8 mouse cellular contexts compared by ENCODE assay signal in genomic region chr1:63273339-63273951, GRCm38 (mm10). TPM values are rescaled to one million over a fixed set of nuclear protein-coding genes. Genes with fewer than 3 reads are reported as not detected.
A peak's percentile ranks its signal among the peaks of the same experiment; 100 is the strongest.
DNase-seq lines count a peak whose midpoint lies in the region; ATAC-seq and TF ChIP-seq lines count a peak whose summit lies in the region.

No protein-coding gene starts in this region.

- no peaks in the 10 kb centered on the region for H3K4me1 ChIP-seq in lung, adult 2 months (ENCODE audit: control insufficient read depth, insufficient read depth, low read length)
- H3K4me1 ChIP-seq in hindbrain, embryonic 16.5 days (ENCODE audit: control insufficient read depth, insufficient read depth, low read depth, low read length) = no peaks in the 10 kb centered on the region; the same call in 1 of the 2 replicates
- no peaks in the 10 kb centered on the region for H3K4me1 ChIP-seq in neural tube, embryonic 13.5 days (replicated peaks)
- H3K4me1 ChIP-seq in thymus, adult 2 months (replicated peaks; ENCODE audit: control insufficient read depth, insufficient read depth, low read length) = peaks cover 3% of the 10 kb centered on the region

- no peak for TF ChIP-seq CTCF in lung, adult 2 months (IDR thresholded peaks at IDR 0.05; ENCODE audit: insufficient read depth, low read length)
- TF ChIP-seq CTCF in thymus, adult 2 months (IDR thresholded peaks at IDR 0.05; ENCODE audit: borderline replicate concordance, control insufficient read depth, extremely low read depth, insufficient read depth, low read length, poor library complexity) = no peak

- H3K4me3 ChIP-seq in lung, adult 2 months (replicated peaks; ENCODE audit: extremely low read depth, low read depth, low read length) = peak overlapping the region; percentile 31
- peak overlapping the region; percentile 63 for H3K4me3 ChIP-seq in hindbrain, embryonic 16.5 days (ENCODE audit: low read length)
- H3K4me3 ChIP-seq in neural tube, embryonic 13.5 days = peak overlapping the region; percentile 61
- H3K4me3 ChIP-seq in thymus, adult 2 months (ENCODE audit: control insufficient read depth, insufficient read depth, low read length) = no peak overlapping the region

- H3K9ac ChIP-seq in hindbrain, embryonic 16.5 days (ENCODE audit: low read depth, low read length) = peak overlapping the region; percentile 79
- peak overlapping the region; percentile 78 for H3K9ac ChIP-seq in neural tube, embryonic 13.5 days

- no peaks in the 10 kb centered on the region for H3K9me3 ChIP-seq in hindbrain, embryonic 16.5 days (ENCODE audit: control insufficient read depth, low read length)
- H3K9me3 ChIP-seq in neural tube, embryonic 13.5 days = no peaks in the 10 kb centered on the region

- WGBS in lung, adult 2 months = 2% methylated on average over 77 of the region's 89 CpGs
- under 1% methylated on average over 68 of the region's 89 CpGs for WGBS in hindbrain, embryonic 16.5 days
- whole genome bisulfite sequencing in neural tube, embryonic 13.5 days = under 1% methylated on average over 67 of the region's 89 CpGs
- WGBS in thymus, adult 2 months = 3% methylated on average over 86 of the region's 89 CpGs

- peak overlapping the region; percentile 80 for H3K27ac ChIP-seq in hindbrain, embryonic 16.5 days (ENCODE audit: low read depth, low read length)
- H3K27ac ChIP-seq in neural tube, embryonic 13.5 days (replicated peaks) = peak overlapping the region; percentile 72
- no peak overlapping the region for H3K27ac ChIP-seq in thymus, adult 2 months (ENCODE audit: control insufficient read depth, insufficient read depth, low read length)

- H3K36me3 ChIP-seq in hindbrain, embryonic 16.5 days (ENCODE audit: control insufficient read depth, insufficient read depth, low read length) = no peaks in the 10 kb centered on the region
- no peaks in the 10 kb centered on the region for H3K36me3 ChIP-seq in neural tube, embryonic 13.5 days
- H3K36me3 ChIP-seq in thymus, adult 2 months (ENCODE audit: control insufficient read depth, insufficient read depth, low read length) = no peaks in the 10 kb centered on the region

- H3K4me2 ChIP-seq in hindbrain, embryonic 16.5 days (ENCODE audit: low read length) = peak overlapping the region; percentile 64
- H3K4me2 ChIP-seq in neural tube, embryonic 13.5 days = peak overlapping the region; percentile 55

- ATAC-seq in hindbrain, embryonic 16.5 days = peak; percentile 64; the same call in 1 of the 2 replicates
- peak; percentile 66 for ATAC-seq in neural tube, embryonic 13.5 days (ENCODE audit: low read depth)

- no peak for TF ChIP-seq POLR2A in lung, adult 2 months (IDR thresholded peaks at IDR 0.05; ENCODE audit: borderline replicate concordance, extremely low read depth, low read depth, low read length)
- TF ChIP-seq POLR2A in thymus, adult 2 months (IDR thresholded peaks at IDR 0.05; ENCODE audit: control insufficient read depth, extremely low read depth, insufficient read depth, low read length, poor library complexity) = no peak

- DNase-seq in adrenal gland, adult 2 months = peak; percentile 36
- no peak for DNase-seq in adrenal gland, adult (ENCODE audit: inconsistent age in 2 of 2, low spot score in 1 of 2)
- DNase-seq in lung, adult 2 months = no peak
- DNase-seq in lung, postnatal 36 days = no peak
- no peak for DNase-seq in cerebellum, adult 9-11 months
- DNase-seq in thymus, adult 2 months = no peak

- H3K27me3 ChIP-seq in hindbrain, embryonic 16.5 days (replicated peaks; ENCODE audit: control insufficient read depth, insufficient read depth, low read length) = peaks cover 32% of the 10 kb centered on the region
- H3K27me3 ChIP-seq in neural tube, embryonic 13.5 days = peaks cover 81% of the 10 kb centered on the region
- peaks cover 4% of the 10 kb centered on the region; the same call in 1 of the 2 replicates for H3K27me3 ChIP-seq in thymus, adult 2 months (ENCODE audit: control insufficient read depth, insufficient read depth, low read length)

RNA-seq across cellular contexts. Expression of gene Zdbf2, which starts 0.4 kb away (rescaled TPM):
- total RNA-seq in adrenal gland, adult 2 months (2021) = 10 to 100 TPM in 1 of 2 experiments, 1 to 10 TPM in 1; 8.6 to 13.6 TPM
- 0.37 and 1.4 TPM in 2 replicates for polyA plus RNA-seq in adrenal gland, adult 2 months (2012; rRNA removed)
- polyA plus RNA-seq in lung, adult 2 months (2012; rRNA removed) = 0.19 and 0.33 TPM in 2 replicates
- 28.7 and 36.3 TPM in 2 replicates for polyA plus RNA-seq in hindbrain, embryonic 16.5 days (2015; fragmentation: Nextera tagmentation; extraction: Ambion mirVana)
- 19.0 and 26.5 TPM in 2 replicates for polyA plus RNA-seq in neural tube, embryonic 13.5 days (2015; fragmentation: Nextera tagmentation; extraction: Ambion mirVana)
- 0.03 and 0.04 TPM in 2 replicates for polyA plus RNA-seq in thymus, adult 2 months (2012; rRNA removed)

RNA-seq across cellular contexts. Expression of gene Gpr1, which starts 59.1 kb away (rescaled TPM):
- under 1 TPM; 0.28 to 0.40 TPM for total RNA-seq in adrenal gland, adult 2 months (2021)
- 0.10 and 0.12 TPM in 2 replicates for polyA plus RNA-seq in adrenal gland, adult 2 months (2012; rRNA removed)
- 0.06 TPM in 2 replicates for polyA plus RNA-seq in lung, adult 2 months (2012; rRNA removed)
- polyA plus RNA-seq in hindbrain, embryonic 16.5 days (2015; fragmentation: Nextera tagmentation; extraction: Ambion mirVana) = 0.86 and 1.0 TPM in 2 replicates
- polyA plus RNA-seq in neural tube, embryonic 13.5 days (2015; fragmentation: Nextera tagmentation; extraction: Ambion mirVana) = 0.59 and 1.1 TPM in 2 replicates
- 0.57 and 1.0 TPM in 2 replicates for polyA plus RNA-seq in thymus, adult 2 months (2012; rRNA removed)
